Mouse (Mus musculus) intestine, postnatal 0 days (tissue): Measurements from ENCODE around the gene Nisch. TPM values are rescaled to one million over a fixed set of nuclear protein-coding genes. Genes with fewer than 3 reads are reported as not detected.

Source experiments
- ATAC-seq: fragments of 200-750 bp; cut with Nextera tagmentation; 2 replicates; pipeline ENCODE4 v1.8.0; 2017; ENCODE audit warnings: mild to moderate bottlenecking, moderate TSS enrichment, moderate library complexity
- H3K27ac ChIP-seq: fragments of 300-500 bp; sonication (generic); 2 replicates; pipeline ENCODE4 v1.5.1; 2014; ENCODE audit warnings: mild to moderate bottlenecking, low read depth, low read length, moderate library complexity
- H3K27me3 ChIP-seq: fragments of 300-500 bp; sonication (generic); replicated peaks from 2 replicates; pipeline ENCODE4 v1.6.1; 2014; ENCODE audit warnings: low read length, mixed read lengths; ENCODE audit not compliant: control insufficient read depth, insufficient read depth
- H3K36me3 ChIP-seq: fragments of 300-500 bp; sonication (generic); 2 replicates; pipeline ENCODE4 v1.6.1; 2014; ENCODE audit warnings: mild to moderate bottlenecking, moderate library complexity; ENCODE audit not compliant: control insufficient read depth, insufficient read depth
- H3K4me1 ChIP-seq: fragments of 300-500 bp; sonication (generic); replicated peaks from 2 replicates; pipeline ENCODE4 v1.6.1; 2014; ENCODE audit warnings: antibody characterized with exemption, low read length, mixed read lengths; ENCODE audit not compliant: control insufficient read depth, insufficient read depth
- H3K4me2 ChIP-seq: fragments of 300-500 bp; sonication (generic); replicated peaks from 2 replicates; pipeline ENCODE4 v1.6.1; 2014; ENCODE audit warnings: low read depth, mild to moderate bottlenecking, moderate library complexity
- H3K4me3 ChIP-seq: fragments of 300-500 bp; sonication (generic); 2 replicates; pipeline ENCODE4 v1.5.1; 2014; ENCODE audit warnings: low read depth, low read length
- H3K9ac ChIP-seq: fragments of 300-500 bp; sonication (generic); 2 replicates; pipeline ENCODE4 v1.6.1; 2014; ENCODE audit warnings: mild to moderate bottlenecking, low read depth, low read length
- H3K9me3 ChIP-seq: fragments of 300-500 bp; sonication (generic); 2 replicates; pipeline ENCODE4 v1.6.1; 2016; ENCODE audit warnings: mixed run types; ENCODE audit not compliant: control insufficient read depth
- CTCF ChIP-seq: sonication (generic); IDR thresholded peaks from 2 replicates; pipeline ENCODE4 v1.5.1; 2016; ENCODE audit warnings: low read depth, mild to moderate bottlenecking, control low read depth, antibody characterized with exemption, moderate library complexity
- WGBS: fragments of 180-500 bp; shearing (Covaris S2); extraction: QIAGEN DNeasy Blood & Tissue Kit; methylation state at CpG from one replicate; pipeline ENCODE4 v1.1.7; 2014; 5-methylcytosine and 5-hydroxymethylcytosine counted together
- polyA plus RNA-seq: library from polyadenylated mRNA; unstranded; fragments of >200 nt; fragmentation: Nextera tagmentation; extraction: Ambion mirVana; gene quantifications from 2 replicates; pipeline ENCODE4 v1.2.1, GENCODE M21; 2015

Nisch gene
- polyA plus RNA-seq, 1 experiment from 2014 or later, result 74.1 TPM

GRCm38 (mm10) chr14:31191936-31192335, 24.8 kb downstream of the Nisch start:
- Histone ChIP-seq H3K9me3 (no peaks in the 10 kb centered on the region), H3K4me1 (no peaks in the 10 kb centered on the region), H3K9ac (no peak overlapping the region), H3K4me3 (no peak overlapping the region), H3K27me3 (no peaks in the 10 kb centered on the region), H3K4me2 (no peak overlapping the region), H3K36me3 (peaks cover 92% of the 10 kb centered on the region), H3K27ac (no peak overlapping the region)
- WGBS, result 68% methylated on average over 2 of the region's 2 CpGs
- ATAC-seq, result no peak
- no peak for TF ChIP-seq CTCF

- Histone ChIP-seq H3K36me3 (peaks cover 99% of the 10 kb centered on the region), H3K27ac (no peak overlapping the region), H3K4me1 (no peaks in the 10 kb centered on the region), H3K9ac (no peak overlapping the region), H3K9me3 (no peaks in the 10 kb centered on the region), H3K4me2 (no peak overlapping the region), H3K27me3 (no peaks in the 10 kb centered on the region), H3K4me3 (no peak overlapping the region)
- 83% methylated on average over 3 of the region's 3 CpGs for WGBS
- ATAC-seq, result no peak
- TF ChIP-seq CTCF, result no peak
Observed at GRCm38 (mm10) chr14:31189348-31189747, 27.4 kb downstream of the Nisch start.

GRCm38 (mm10) chr14:31188771-31189181, 28.0 kb downstream of the Nisch start:
- no peak overlapping the region for H3K4me2 ChIP-seq
- no peak overlapping the region for H3K27ac ChIP-seq
- no peak for TF ChIP-seq CTCF
- no peak overlapping the region for H3K9ac ChIP-seq
- H3K27me3 ChIP-seq, result no peaks in the 10 kb centered on the region
- peaks cover 99% of the 10 kb centered on the region for H3K36me3 ChIP-seq
- no peak for ATAC-seq
- 64% methylated on average over 6 of the region's 6 CpGs for WGBS
- H3K4me3 ChIP-seq, result no peak overlapping the region
- no peaks in the 10 kb centered on the region for H3K4me1 ChIP-seq
- no peaks in the 10 kb centered on the region for H3K9me3 ChIP-seq

GRCm38 (mm10) chr14:31186656-31187055, 30.1 kb downstream of the Nisch start:
- no peak for ATAC-seq
- H3K4me2 ChIP-seq, result no peak overlapping the region
- TF ChIP-seq CTCF, result no peak
- H3K36me3 ChIP-seq, result peaks cover 98% of the 10 kb centered on the region
- no peaks in the 10 kb centered on the region for H3K4me1 ChIP-seq
- WGBS, result 86% methylated on average over 4 of the region's 4 CpGs
- H3K27ac ChIP-seq, result no peak overlapping the region
- H3K9me3 ChIP-seq, result no peaks in the 10 kb centered on the region
- no peak overlapping the region for H3K4me3 ChIP-seq
- H3K27me3 ChIP-seq, result no peaks in the 10 kb centered on the region
- H3K9ac ChIP-seq, result no peak overlapping the region

GRCm38 (mm10) chr14:31184195-31184594, 32.6 kb downstream of the Nisch start:
- 92% methylated on average over 12 of the region's 12 CpGs for WGBS
- Histone ChIP-seq H3K9ac (no peak overlapping the region), H3K27me3 (no peaks in the 10 kb centered on the region), H3K27ac (no peak overlapping the region), H3K4me1 (no peaks in the 10 kb centered on the region), H3K9me3 (no peaks in the 10 kb centered on the region), H3K4me2 (no peak overlapping the region), H3K4me3 (no peak overlapping the region), H3K36me3 (peaks cover 97% of the 10 kb centered on the region)
- no peak for TF ChIP-seq CTCF
- no peak for ATAC-seq

- Histone ChIP-seq H3K4me3 (no peak overlapping the region), H3K9me3 (no peaks in the 10 kb centered on the region), H3K27ac (peak overlapping the region; percentile 50; the same call in 1 of the 2 replicates), H3K9ac (no peak overlapping the region), H3K36me3 (peaks cover 96% of the 10 kb centered on the region), H3K4me1 (no peaks in the 10 kb centered on the region), H3K27me3 (no peaks in the 10 kb centered on the region), H3K4me2 (no peak overlapping the region)
- ATAC-seq, result no peak
- no peak for TF ChIP-seq CTCF
- WGBS, result 77% methylated on average over 5 of the region's 5 CpGs
Observed at GRCm38 (mm10) chr14:31183541-31183940, 33.2 kb downstream of the Nisch start.

- H3K4me1 ChIP-seq, result no peaks in the 10 kb centered on the region
- WGBS, result 43% methylated on average over 2 of the region's 2 CpGs
- no peaks in the 10 kb centered on the region for H3K27me3 ChIP-seq
- peak; percentile 75 for ATAC-seq
- H3K4me2 ChIP-seq, result no peak overlapping the region
- no peaks in the 10 kb centered on the region for H3K9me3 ChIP-seq
- TF ChIP-seq CTCF, result no peak
- no peak overlapping the region for H3K4me3 ChIP-seq
- peak overlapping the region; percentile 57 for H3K27ac ChIP-seq
- no peak overlapping the region for H3K9ac ChIP-seq
- peaks cover 95% of the 10 kb centered on the region for H3K36me3 ChIP-seq
Observed at GRCm38 (mm10) chr14:31182786-31183290, 33.9 kb downstream of the Nisch start.
